Mouse (Mus musculus) lung, postnatal 14 days (tissue): ENCODE results near the gene Rbm3.

Source experiments
- DNase-seq: peaks from one replicate; pipeline ENCODE4 v3.0.0; 2021

The Rbm3 gene

DNA sequence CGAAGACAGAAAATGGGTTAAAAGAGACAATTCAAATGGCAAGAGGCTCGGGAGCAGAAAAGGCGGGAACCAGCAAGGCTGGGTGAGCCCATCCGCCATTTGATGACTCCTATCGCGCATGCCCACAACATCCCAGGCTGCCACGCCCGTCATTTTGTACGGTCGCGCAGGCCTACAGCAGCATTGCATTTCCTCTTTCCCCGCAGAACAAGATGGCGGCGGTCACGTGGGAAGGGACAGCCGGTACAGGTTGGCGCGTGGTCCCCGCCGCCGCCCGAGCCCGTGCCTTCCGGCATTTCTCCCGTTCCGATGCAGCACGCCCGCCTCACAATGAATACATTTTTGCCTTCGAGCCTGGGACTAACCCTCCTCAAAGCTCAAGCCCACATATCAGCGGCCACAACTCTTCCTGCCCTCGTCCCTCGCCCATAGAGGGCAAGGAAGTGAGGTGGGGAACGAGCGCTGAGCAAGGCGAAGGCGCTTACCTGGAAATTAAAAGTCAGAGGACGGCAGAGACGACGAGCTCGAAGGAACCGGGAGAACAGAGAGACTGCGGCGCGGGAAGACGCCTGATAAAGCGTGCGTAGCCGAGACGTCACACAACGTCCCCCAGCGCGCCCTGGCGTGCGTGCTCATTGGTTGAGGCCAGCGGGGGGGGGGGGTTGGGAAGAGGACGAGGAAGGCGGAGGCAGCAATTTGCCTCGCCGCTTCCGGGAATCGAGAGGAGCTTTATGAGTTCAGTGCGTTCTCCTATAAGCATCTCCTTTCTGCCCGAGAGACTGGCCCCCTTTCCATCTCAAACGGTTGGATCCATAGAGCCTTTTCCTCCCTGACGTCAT, at the start of gene Rbm3:
Rbm3 (minus strand) TSS at position 728 of the 839 bp plus-strand sequence.
- DNase-seq, result peak; percentile 86

DNA sequence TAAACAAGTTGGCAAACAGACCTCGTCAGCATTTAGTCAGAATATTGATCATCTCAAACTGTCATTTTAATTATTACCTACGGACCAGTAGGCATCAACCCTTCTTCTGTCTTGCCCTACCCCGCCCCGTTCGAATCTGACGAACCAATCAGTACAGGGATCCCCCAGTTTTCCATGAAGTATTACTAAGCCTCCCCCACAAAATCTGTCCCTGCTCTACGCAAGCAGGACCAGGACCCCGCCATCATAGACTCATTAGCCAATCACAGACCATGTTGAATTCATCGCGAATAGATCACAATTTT, 47.7 kb upstream of the Rbm3 start, which contains the start of gene Ebp:
Ebp (minus strand) TSS at position 94 of the 305 bp plus-strand sequence.
- no peak for DNase-seq

GRCm38 (mm10) chrX:8192640-8193418, 47.1 kb upstream of the Rbm3 start:
- DNase-seq, result peak; percentile 74

DNA sequence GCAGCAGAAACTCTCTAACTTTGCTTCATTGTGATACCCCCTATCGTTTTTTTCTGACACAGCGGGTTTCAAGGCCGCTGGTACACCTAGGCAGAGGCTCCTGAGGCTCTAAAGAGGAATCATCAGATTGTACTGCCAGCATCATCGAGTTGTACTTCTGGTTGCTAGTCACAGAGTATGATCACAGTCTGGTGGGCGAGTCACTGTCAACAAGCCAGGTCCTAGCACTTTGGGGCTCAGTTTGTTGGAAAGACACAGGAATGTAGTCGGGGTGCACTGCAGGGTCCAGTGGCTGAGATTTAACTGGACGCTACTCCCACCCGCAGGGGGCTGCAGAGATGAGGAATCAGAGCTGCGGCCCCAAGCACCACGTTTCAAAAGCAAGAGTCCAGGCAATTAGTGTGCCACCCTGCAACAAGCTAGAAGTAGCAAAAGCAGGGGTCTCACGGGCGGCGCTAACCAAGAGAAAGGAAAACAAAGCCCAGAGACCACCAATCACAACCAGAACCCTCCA, 46.5 kb upstream of the Rbm3 start:
- no peak for DNase-seq

DNA sequence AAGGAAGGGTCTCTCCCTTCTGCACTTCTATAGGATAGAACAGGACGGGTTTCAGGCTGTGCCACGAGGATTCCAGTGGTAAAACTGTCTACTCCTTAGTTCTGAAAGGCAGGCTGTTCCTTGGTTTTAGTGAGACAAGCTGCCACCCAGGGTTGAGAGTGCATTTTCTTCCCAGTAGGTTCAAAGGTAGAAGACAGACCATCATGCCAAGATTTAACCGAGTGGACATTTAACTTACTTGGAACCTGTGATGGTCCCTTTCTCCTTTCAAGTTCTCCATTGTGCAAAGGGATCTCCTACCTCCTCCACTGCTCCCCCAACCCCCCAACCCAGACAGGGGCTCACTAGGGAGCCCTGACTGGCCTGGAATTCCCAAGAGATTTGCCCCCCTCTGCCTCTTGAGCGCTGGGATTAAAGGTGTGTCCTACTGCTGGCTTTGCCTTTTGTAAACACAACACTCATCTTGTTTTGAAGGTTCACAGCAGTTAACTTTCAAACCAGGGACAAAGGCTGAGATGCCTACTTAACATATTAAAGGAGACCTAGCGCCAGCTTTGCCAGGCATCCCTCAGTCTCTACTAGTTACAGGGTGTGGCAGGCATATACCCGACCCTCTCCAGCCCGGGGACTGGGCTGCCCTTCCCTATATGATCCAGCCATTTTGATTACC, 37.3 kb upstream of the Rbm3 start:
- DNase-seq, result no peak

- DNase-seq, result no peak
Observed at GRCm38 (mm10) chrX:8179646-8180045, 34.0 kb upstream of the Rbm3 start.

DNA sequence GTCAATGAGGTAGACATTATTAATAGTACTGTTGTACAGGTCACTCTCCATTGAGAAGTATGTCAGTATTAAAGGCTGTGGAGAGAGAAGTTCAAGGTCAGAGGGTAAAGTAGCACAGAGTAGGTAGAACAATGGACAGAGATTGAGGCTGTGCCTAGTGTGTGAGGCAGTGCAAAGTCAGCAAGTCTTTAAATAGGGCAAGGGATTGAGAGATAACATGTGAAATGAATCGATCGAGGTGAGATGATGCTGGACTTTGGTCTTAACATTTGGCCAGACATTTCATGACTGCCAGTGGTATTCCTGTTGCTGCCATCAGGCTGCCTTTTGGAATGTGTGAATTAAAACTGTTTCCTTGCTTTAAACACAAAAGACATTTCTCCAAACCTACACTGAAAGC, 33.2 kb upstream of the Rbm3 start:
- DNase-seq, result no peak

DNA sequence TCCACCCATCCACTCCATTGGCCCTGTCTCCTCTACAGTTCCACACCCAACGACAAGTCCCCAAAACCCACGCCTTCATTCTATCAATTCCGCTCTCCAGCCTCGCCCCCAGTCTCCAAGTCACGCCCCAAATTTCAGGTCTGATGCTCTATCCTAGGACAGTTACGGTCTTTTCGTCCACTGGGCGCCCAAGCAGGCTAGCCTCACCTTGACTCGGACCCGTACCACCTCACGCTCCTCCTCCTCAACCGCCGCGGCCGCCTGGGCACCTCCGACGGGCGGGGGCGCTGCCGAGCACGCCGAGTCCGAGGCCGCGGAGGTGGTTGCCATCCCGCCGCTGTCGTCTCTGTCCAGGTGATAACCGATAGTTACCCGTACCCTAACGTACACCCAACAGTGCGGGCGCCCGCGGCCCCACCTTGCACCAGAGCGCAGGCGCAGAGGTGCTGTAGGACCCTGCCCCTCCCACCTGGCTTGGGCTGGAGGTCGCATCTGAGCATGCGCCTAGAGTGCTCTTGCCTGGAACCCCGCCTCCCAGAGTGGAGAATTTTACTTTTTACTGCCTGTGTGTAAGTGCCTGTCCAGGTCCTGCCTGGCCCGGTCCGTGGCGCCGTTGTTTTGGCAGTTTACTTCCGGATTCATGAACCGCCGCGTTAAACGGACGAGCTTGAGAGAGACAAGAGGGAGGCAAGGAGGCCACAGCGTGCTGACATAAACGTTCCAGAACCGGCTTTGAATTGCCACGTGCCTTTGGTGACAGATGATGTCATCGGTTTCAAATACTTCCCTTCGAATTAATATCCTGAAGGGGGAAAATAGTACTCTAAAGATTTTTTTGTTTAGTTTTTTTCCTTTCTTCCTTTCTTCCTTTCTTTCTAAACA, 30.1 kb upstream of the Rbm3 start, which contains the start of gene Tbc1d25:
Tbc1d25 (minus strand) TSS at position 678 of the 882 bp plus-strand sequence.
- peak; percentile 85 for DNase-seq

DNA sequence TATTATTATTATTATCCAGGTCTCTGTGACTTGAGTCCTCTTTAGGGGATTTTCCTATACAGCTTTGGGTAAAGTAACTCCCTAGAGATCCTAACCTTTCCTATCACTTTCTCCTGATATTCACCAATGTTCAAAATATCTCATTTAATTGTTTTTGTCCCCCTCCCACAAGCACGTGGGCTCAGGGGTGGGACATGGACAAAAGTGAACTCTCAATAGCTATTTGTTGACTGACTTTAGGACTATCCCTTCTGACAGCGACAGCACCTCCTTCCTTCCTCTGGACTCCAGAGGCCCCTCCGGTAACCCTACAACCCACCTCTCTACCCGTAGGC, 29.5 kb upstream of the Rbm3 start:
- DNase-seq, result no peak

GRCm38 (mm10) chrX:8167716-8168647, 22.3 kb upstream of the Rbm3 start:
- no peak for DNase-seq

DNA sequence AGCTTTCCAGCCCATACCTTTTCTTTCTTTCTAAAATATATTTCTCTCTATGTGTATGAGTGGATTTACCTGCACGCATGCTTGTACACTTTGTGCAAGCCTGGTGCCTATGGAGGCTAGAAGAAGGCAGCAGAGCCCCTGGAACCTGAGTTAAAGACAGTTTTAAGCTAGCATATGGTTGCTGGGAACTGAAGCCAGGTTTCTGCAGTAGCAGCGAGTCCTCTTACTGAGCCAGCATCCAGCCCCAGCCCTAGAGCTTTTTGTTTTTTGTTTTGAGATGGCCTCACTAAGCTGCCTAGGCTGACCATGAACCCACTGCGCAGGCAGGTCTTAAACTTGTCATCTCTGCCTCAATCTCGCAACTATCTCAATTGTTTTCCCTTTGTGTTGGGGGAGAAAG, 18.8 kb upstream of the Rbm3 start:
- DNase-seq, result no peak

- DNase-seq, result no peak
Observed at GRCm38 (mm10) chrX:8163076-8163475, 17.4 kb upstream of the Rbm3 start.

GRCm38 (mm10) chrX:8143750-8144149, 1.9 kb downstream of the Rbm3 start:
- DNase-seq, result no peak

- DNase-seq, result no peak
Observed at GRCm38 (mm10) chrX:8142948-8143347, 2.7 kb downstream of the Rbm3 start.

DNA sequence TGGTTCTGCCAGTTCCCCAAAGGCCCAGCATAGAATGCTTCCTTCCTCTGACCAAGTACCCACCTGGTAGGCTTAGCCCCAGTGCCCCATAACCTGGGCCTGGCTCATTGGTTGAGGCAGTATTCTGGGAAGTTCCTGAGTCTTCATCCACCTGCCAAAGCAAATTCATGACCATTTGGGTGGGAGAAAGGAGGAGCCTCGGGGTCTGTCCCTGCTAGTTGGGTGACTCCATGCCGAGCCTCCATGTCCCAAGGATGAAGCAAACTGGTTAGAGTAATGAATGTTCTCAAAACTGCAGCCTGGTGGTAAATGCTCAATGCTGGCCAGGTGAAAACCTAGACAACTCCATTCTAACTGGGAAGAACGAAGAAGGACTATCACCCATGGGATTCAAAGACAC, 4.6 kb downstream of the Rbm3 start:
- DNase-seq, result no peak

DNA sequence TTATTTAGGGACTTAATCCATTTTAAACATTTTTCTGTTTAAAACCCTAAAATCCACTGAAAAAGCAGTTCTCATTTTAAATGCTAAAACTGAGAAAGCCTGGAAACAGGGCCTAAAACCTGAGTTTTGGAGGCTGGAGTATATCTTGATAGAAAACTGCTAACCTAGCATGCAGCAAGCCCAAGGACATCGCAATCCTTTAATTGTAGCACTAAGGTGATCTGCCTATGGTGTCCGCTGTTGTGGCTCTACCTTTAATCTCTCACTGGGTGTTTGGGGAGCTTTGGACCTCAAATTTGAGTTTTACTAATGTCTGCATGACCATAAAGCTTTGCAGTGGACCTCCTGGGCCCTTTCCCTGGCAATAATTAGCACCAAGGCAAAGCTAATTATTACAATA, 5.2 kb downstream of the Rbm3 start:
- DNase-seq, result no peak

- DNase-seq, result no peak
Observed at GRCm38 (mm10) chrX:8139480-8139879, 6.2 kb downstream of the Rbm3 start.

- no peak for DNase-seq
Observed at GRCm38 (mm10) chrX:8135886-8136285, 9.8 kb downstream of the Rbm3 start.

DNA sequence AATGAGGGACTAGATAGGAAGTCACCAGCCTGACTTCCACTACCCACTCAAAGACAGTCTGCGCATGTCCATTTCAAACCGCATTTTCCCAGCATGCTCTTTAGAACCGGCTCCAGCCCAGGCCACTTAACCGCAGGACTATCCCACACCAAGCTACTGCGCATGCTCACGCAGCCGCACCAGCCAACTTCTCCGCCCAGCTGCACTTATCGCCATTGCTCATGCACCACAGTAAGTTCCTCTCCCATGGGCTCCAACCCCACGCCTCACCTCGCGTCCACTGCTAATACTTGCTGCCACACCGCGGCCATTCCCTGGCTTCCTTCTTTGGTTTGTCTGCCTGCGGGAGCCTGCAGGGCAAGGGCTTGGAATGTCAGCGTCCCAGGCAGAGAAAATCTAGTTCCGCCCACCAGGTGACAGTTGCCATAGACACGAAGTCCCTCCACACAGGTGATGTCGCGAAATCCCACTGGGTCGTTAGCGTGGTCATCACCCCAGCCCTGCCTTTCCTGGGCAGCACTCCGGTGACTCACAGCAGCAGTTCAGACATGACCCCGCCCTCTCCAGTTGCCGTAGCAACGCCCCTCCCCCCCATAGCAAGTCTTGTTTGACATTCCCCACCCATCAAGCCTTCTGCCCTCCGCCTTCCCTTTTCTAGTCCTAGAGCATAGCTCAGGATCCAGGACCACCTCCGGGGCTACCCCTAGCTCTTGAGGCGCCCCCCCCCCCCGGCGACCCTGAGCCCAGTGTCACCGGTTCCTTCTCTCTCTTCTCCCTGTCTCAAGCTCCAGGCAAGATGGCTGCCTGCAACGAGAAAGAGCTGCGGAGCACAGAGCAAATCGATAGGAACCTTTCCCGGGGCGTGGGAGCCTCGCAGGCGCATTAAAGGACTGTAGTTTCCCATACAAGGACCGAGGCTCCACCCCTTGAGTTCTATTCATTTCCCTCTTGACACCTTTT, 13.4 kb downstream of the Rbm3 start, which contains the start of gene Wdr13:
Wdr13 (minus strand) TSS at position 876 of the 960 bp plus-strand sequence.
- peak; percentile 89 for DNase-seq

DNA sequence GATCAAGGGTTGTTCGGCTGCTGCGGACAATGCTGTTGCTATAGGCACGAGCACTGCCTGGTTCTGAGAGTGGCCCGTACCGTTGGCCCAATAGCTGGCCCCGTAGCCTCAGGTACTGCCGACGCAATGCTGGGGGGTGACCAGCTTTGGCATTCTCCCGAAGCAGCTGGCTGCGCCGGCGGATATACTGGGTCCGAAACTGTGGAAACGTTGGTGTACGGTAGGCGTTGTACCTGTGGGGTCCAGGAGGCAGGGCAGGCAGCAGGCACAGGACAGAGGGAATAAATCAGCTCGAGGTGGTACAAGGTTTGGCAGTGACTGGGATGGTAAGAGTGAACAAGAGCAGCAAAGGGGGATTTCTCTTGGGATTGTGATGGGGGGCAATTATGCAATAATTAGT, 14.3 kb downstream of the Rbm3 start:
- no peak for DNase-seq
